Mouse (Mus musculus): Measurements from ENCODE around the gene Chmp6.

Chmp6 gene

GRCm38 (mm10) chr11:119912845-119913244 is 396 bp upstream of the Chmp6 start:
- DNase-seq = no peak

GRCm38 (mm10) chr11:119913935-119914314 is 684 bp downstream of the Chmp6 start:
- no peak for DNase-seq

GRCm38 (mm10) chr11:119914381-119914780 is 1.1 kb downstream of the Chmp6 start:
- DNase-seq = no peak

- no peak for DNase-seq
Observed at GRCm38 (mm10) chr11:119915666-119916065, 2.4 kb downstream of the Chmp6 start.

GRCm38 (mm10) chr11:119916102-119916790 is 3.0 kb downstream of the Chmp6 start:
- no peak for DNase-seq

- DNase-seq = no peak
Observed at GRCm38 (mm10) chr11:119916834-119917469, 3.7 kb downstream of the Chmp6 start.

- DNase-seq = no peak
Observed at GRCm38 (mm10) chr11:119918521-119918920, 5.3 kb downstream of the Chmp6 start.

GRCm38 (mm10) chr11:119919432-119919831 is 6.2 kb downstream of the Chmp6 start:
- DNase-seq = no peak

- DNase-seq = peak; percentile 85
Observed at GRCm38 (mm10) chr11:119919897-119920296, 6.7 kb downstream of the Chmp6 start.

GRCm38 (mm10) chr11:119920668-119921067 is 7.4 kb downstream of the Chmp6 start:
- no peak for DNase-seq

GRCm38 (mm10) chr11:119925176-119925575 is 11.9 kb downstream of the Chmp6 start:
- no peak for DNase-seq

GRCm38 (mm10) chr11:119926762-119927161 is 13.5 kb downstream of the Chmp6 start:
- no peak for DNase-seq

GRCm38 (mm10) chr11:119928023-119928681 is 14.9 kb downstream of the Chmp6 start:
- DNase-seq = no peak

GRCm38 (mm10) chr11:119929603-119930265 is 16.5 kb downstream of the Chmp6 start:
- DNase-seq = no peak

GRCm38 (mm10) chr11:119931809-119932208 is 18.6 kb downstream of the Chmp6 start:
- no peak for DNase-seq

GRCm38 (mm10) chr11:119933142-119933541 is 19.9 kb downstream of the Chmp6 start:
- peak; percentile 7 for DNase-seq

GRCm38 (mm10) chr11:119933819-119934583 is 20.8 kb downstream of the Chmp6 start:
- peak; percentile 3 for DNase-seq

- DNase-seq = no peak
Observed at GRCm38 (mm10) chr11:119934773-119935172, 21.5 kb downstream of the Chmp6 start.

GRCm38 (mm10) chr11:119935457-119935856 is 22.2 kb downstream of the Chmp6 start:
- peak; percentile 74 for DNase-seq

GRCm38 (mm10) chr11:119936456-119936855 is 23.2 kb downstream of the Chmp6 start:
- DNase-seq = no peak

- DNase-seq = peak; percentile 63
Observed at GRCm38 (mm10) chr11:119937216-119937615, 24.0 kb downstream of the Chmp6 start.

- DNase-seq = no peak
Observed at GRCm38 (mm10) chr11:119937772-119938502, 24.7 kb downstream of the Chmp6 start.
